Mouse (Mus musculus): ENCODE measurements around the gene Anks6. TPM values are rescaled to one million over a fixed set of nuclear protein-coding genes. Genes with fewer than 3 reads are reported as not detected.

Gene Anks6
- polyA plus RNA-seq, 1 experiment from 2014 or later: 6.5 TPM

GRCm38 (mm10) chr4:47037321-47037657, 19.9 kb downstream of the Anks6 start:
- Histone ChIP-seq H3K4me3 (replicated peaks) (no peak overlapping the region), H3K4me2 (no peak overlapping the region), H3K36me3 (peaks cover 50% of the 10 kb centered on the region), H3K9ac (no peak overlapping the region), H3K9me3 (replicated peaks) (no peaks in the 10 kb centered on the region), H3K27ac (no peak overlapping the region), H3K27me3 (no peaks in the 10 kb centered on the region; the same call in 1 of the 2 replicates), H3K4me1 (peaks cover 13% of the 10 kb centered on the region)
- ATAC-seq (replicated peaks; ENCODE audit: low FRiP score): 0 out of 2 replicates have a peak, but pooled peaks have one; percentile 57
- WGBS: 15% methylated on average over 5 of the region's 5 CpGs

GRCm38 (mm10) chr4:47036486-47037320, 20.5 kb downstream of the Anks6 start:
- WGBS: 32% methylated on average over 13 of the region's 13 CpGs
- Histone ChIP-seq H3K4me3 (replicated peaks) (no peak overlapping the region), H3K4me2 (no peak overlapping the region), H3K9ac (0 out of 2 replicates have a peak overlapping the region, but pooled peaks have one; percentile 7), H3K36me3 (peaks cover 46% of the 10 kb centered on the region), H3K4me1 (peaks cover 13% of the 10 kb centered on the region), H3K9me3 (replicated peaks) (no peaks in the 10 kb centered on the region), H3K27ac (no peak overlapping the region), H3K27me3 (no peaks in the 10 kb centered on the region; the same call in 1 of the 2 replicates)
- peak; percentile 63 for ATAC-seq (replicated peaks; ENCODE audit: low FRiP score)

DNA sequence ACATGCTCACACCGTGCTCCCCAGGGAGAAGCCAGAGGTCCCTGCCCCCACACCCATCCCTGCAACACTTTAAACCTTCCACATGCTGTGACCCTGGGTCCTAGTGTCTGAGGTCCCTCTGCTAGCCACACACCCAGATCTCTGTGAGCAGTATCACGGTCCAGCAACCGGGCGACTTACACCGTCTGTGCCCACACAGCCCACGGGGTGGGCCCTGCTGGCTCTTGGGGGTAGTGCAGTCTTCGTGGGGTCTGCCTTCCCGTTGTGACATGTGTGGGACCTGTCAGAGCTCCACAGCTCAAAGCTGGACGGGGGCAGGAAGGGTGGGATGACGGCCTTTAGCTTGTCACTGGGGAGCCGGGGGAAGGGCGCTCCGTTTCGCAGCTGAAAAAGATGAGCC, 21.7 kb downstream of the Anks6 start:
- Histone ChIP-seq H3K27me3 (no peaks in the 10 kb centered on the region; the same call in 1 of the 2 replicates), H3K4me1 (peaks cover 13% of the 10 kb centered on the region), H3K4me3 (replicated peaks) (no peak overlapping the region), H3K27ac (no peak overlapping the region), H3K9me3 (replicated peaks) (no peaks in the 10 kb centered on the region), H3K36me3 (peaks cover 39% of the 10 kb centered on the region), H3K9ac (no peak overlapping the region), H3K4me2 (no peak overlapping the region)
- 68% methylated on average over 14 of the region's 14 CpGs for WGBS
- no peak for ATAC-seq (replicated peaks; ENCODE audit: low FRiP score)

GRCm38 (mm10) chr4:47032171-47032570, 25.1 kb downstream of the Anks6 start:
- no peak for ATAC-seq (replicated peaks; ENCODE audit: low FRiP score)
- H3K36me3 ChIP-seq: peaks cover 25% of the 10 kb centered on the region
- WGBS: 83% methylated on average over 8 of the region's 8 CpGs
- no peak overlapping the region for H3K9ac ChIP-seq
- no peaks in the 10 kb centered on the region for H3K9me3 ChIP-seq (replicated peaks)
- H3K4me2 ChIP-seq: no peak overlapping the region
- H3K27ac ChIP-seq: no peak overlapping the region
- H3K27me3 ChIP-seq: no peaks in the 10 kb centered on the region; the same call in 1 of the 2 replicates
- no peak overlapping the region for H3K4me3 ChIP-seq (replicated peaks)
- H3K4me1 ChIP-seq: peaks cover 12% of the 10 kb centered on the region

DNA sequence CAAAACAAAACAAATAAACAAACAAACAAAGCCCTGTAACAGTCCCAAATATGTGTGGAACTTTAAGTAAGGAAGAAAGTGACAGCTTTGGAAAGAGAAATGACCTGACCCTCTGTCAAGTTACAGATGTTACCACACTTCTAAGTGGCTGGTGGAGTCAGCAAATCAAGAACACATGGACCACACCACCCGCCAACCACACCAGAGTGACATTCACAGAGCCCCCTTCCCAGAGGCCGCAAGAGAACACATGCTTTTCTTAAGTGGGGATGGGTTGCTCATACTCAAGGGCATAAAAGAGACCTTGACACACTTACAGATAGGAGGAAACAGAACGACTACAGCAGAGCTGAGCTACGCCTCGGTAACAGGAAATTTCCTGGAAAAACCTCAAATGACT, 28.4 kb downstream of the Anks6 start:
- Histone ChIP-seq H3K4me1 (no peaks in the 10 kb centered on the region), H3K27ac (no peak overlapping the region), H3K4me2 (no peak overlapping the region), H3K27me3 (no peaks in the 10 kb centered on the region), H3K9ac (no peak overlapping the region), H3K36me3 (peaks cover 26% of the 10 kb centered on the region), H3K9me3 (replicated peaks) (no peaks in the 10 kb centered on the region), H3K4me3 (replicated peaks) (no peak overlapping the region)
- whole genome bisulfite sequencing: 82% methylated on average over 5 of the region's 5 CpGs
- ATAC-seq (replicated peaks; ENCODE audit: low FRiP score): no peak

GRCm38 (mm10) chr4:47023949-47024348, 33.3 kb downstream of the Anks6 start:
- ATAC-seq (replicated peaks; ENCODE audit: low FRiP score): no peak
- WGBS: 70% methylated on average over 6 of the region's 6 CpGs
- no peaks in the 10 kb centered on the region for H3K9me3 ChIP-seq (replicated peaks)
- no peaks in the 10 kb centered on the region for H3K27me3 ChIP-seq
- H3K4me2 ChIP-seq: no peak overlapping the region
- no peak overlapping the region for H3K27ac ChIP-seq
- H3K36me3 ChIP-seq: peaks cover 22% of the 10 kb centered on the region
- H3K4me1 ChIP-seq: peaks cover 8% of the 10 kb centered on the region; the same call in 1 of the 2 replicates
- H3K4me3 ChIP-seq (replicated peaks): no peak overlapping the region
- no peak overlapping the region for H3K9ac ChIP-seq

- peak; percentile 79 for ATAC-seq (replicated peaks; ENCODE audit: low FRiP score)
- WGBS: 56% methylated on average over 10 of the region's 10 CpGs
- H3K27me3 ChIP-seq: no peaks in the 10 kb centered on the region
Measured at GRCm38 (mm10) chr4:47022804-47023603, 34.2 kb downstream of the Anks6 start.

GRCm38 (mm10) chr4:47020563-47020962, 36.7 kb downstream of the Anks6 start:
- peaks cover 18% of the 10 kb centered on the region for H3K36me3 ChIP-seq
- no peak overlapping the region for H3K4me3 ChIP-seq (replicated peaks)
- peaks cover 9% of the 10 kb centered on the region for H3K4me1 ChIP-seq
- ATAC-seq (replicated peaks; ENCODE audit: low FRiP score): no peak
- no peak overlapping the region for H3K27ac ChIP-seq
- H3K9ac ChIP-seq: no peak overlapping the region
- WGBS: 14% methylated on average over 5 of the region's 5 CpGs
- H3K27me3 ChIP-seq: no peaks in the 10 kb centered on the region
- no peaks in the 10 kb centered on the region for H3K9me3 ChIP-seq (replicated peaks)
- H3K4me2 ChIP-seq: no peak overlapping the region

More at GRCm38 (mm10) chr4:47022804-47023603, 34.2 kb downstream of the Anks6 start:
- H3K9me3 ChIP-seq (replicated peaks): no peaks in the 10 kb centered on the region
- H3K4me3 ChIP-seq (replicated peaks): no peak overlapping the region
- no peak overlapping the region for H3K4me2 ChIP-seq
- H3K36me3 ChIP-seq: peaks cover 18% of the 10 kb centered on the region
- H3K9ac ChIP-seq: no peak overlapping the region
- H3K27ac ChIP-seq: no peak overlapping the region
- peaks cover 8% of the 10 kb centered on the region; the same call in 1 of the 2 replicates for H3K4me1 ChIP-seq

- no peaks in the 10 kb centered on the region for H3K27me3 ChIP-seq
- H3K27ac ChIP-seq: no peak overlapping the region
- no peak overlapping the region for H3K4me3 ChIP-seq (replicated peaks)
- no peak overlapping the region for H3K4me2 ChIP-seq
- H3K9me3 ChIP-seq (replicated peaks): no peaks in the 10 kb centered on the region
- 21% methylated on average over 3 of the region's 3 CpGs for WGBS
- no peak overlapping the region for H3K9ac ChIP-seq
- H3K36me3 ChIP-seq: peaks cover 20% of the 10 kb centered on the region
- ATAC-seq (replicated peaks; ENCODE audit: low FRiP score): no peak
- H3K4me1 ChIP-seq: peaks cover 19% of the 10 kb centered on the region
Measured at GRCm38 (mm10) chr4:47015156-47015555, 42.1 kb downstream of the Anks6 start.

- ATAC-seq (replicated peaks; ENCODE audit: low FRiP score): no peak
- H3K9me3 ChIP-seq (replicated peaks): no peaks in the 10 kb centered on the region
Measured at GRCm38 (mm10) chr4:47012476-47012875, 44.8 kb downstream of the Anks6 start.

GRCm38 (mm10) chr4:47010400-47011231, 46.6 kb downstream of the Anks6 start:
- Histone ChIP-seq H3K9me3 (replicated peaks) (no peaks in the 10 kb centered on the region), H3K4me3 (replicated peaks) (no peak overlapping the region), H3K4me2 (peak overlapping the region; percentile 41), H3K27ac (0 out of 2 replicates have a peak overlapping the region, but pooled peaks have one; percentile 13), H3K27me3 (peaks cover 4% of the 10 kb centered on the region; the same call in 1 of the 2 replicates), H3K9ac (no peak overlapping the region), H3K4me1 (peaks cover 19% of the 10 kb centered on the region), H3K36me3 (0 out of 2 replicates have a peak, but pooled peaks cover 2% of the 10 kb centered on the region)
- no peak for ATAC-seq (replicated peaks; ENCODE audit: low FRiP score)
- WGBS: 40% methylated on average over 12 of the region's 12 CpGs

More at GRCm38 (mm10) chr4:47012476-47012875, 44.8 kb downstream of the Anks6 start:
- Histone ChIP-seq H3K27me3 (peaks cover 4% of the 10 kb centered on the region; the same call in 1 of the 2 replicates), H3K4me1 (peaks cover 19% of the 10 kb centered on the region), H3K27ac (no peak overlapping the region), H3K36me3 (peaks cover 20% of the 10 kb centered on the region), H3K9ac (no peak overlapping the region), H3K4me2 (no peak overlapping the region), H3K4me3 (replicated peaks) (no peak overlapping the region)
- 46% methylated on average over 10 of the region's 10 CpGs for WGBS

Data from kidney, embryonic 15.5 days (tissue).